Mouse (Mus musculus) limb, embryonic 13.5 days (tissue): ENCODE data around the gene Plcb1. TPM values are rescaled to one million over a fixed set of nuclear protein-coding genes. Genes with fewer than 3 reads are reported as not detected.

Experiments
- ATAC-seq: fragments of 200-750 bp; cut with Nextera tagmentation; 2 replicates; pipeline ENCODE4 v1.8.0; 2017; ENCODE audit warnings: low read depth, moderate number of reproducible peaks, moderate TSS enrichment; ENCODE audit not compliant: low FRiP score
- H3K27ac ChIP-seq: fragments of 300-500 bp; sonication (generic); 2 replicates; pipeline ENCODE4 v1.5.1; 2015; ENCODE audit warnings: inconsistent platforms, mild to moderate bottlenecking, moderate library complexity
- H3K27me3 ChIP-seq: fragments of 300-500 bp; sonication (generic); 2 replicates; pipeline ENCODE4 v1.6.1; 2015; ENCODE audit warnings: mild to moderate bottlenecking, inconsistent platforms
- H3K36me3 ChIP-seq: fragments of 300-500 bp; sonication (generic); 2 replicates; pipeline ENCODE4 v1.6.1; 2015; ENCODE audit warnings: inconsistent platforms, mild to moderate bottlenecking, moderate library complexity
- H3K4me1 ChIP-seq: fragments of 300-500 bp; sonication (generic); 2 replicates; pipeline ENCODE4 v1.6.1; 2015; ENCODE audit warnings: inconsistent platforms
- H3K4me2 ChIP-seq: fragments of 300-500 bp; sonication (generic); replicated peaks from 2 replicates; pipeline ENCODE4 v1.6.1; 2015; ENCODE audit warnings: inconsistent platforms, mild to moderate bottlenecking, moderate library complexity
- H3K4me3 ChIP-seq: fragments of 300-500 bp; sonication (generic); 2 replicates; pipeline ENCODE4 v1.5.1; 2015; ENCODE audit warnings: moderate library complexity, mild to moderate bottlenecking, inconsistent platforms
- H3K9ac ChIP-seq: fragments of 300-500 bp; sonication (generic); 2 replicates; pipeline ENCODE4 v1.6.1; 2015; ENCODE audit warnings: mild to moderate bottlenecking, inconsistent platforms
- H3K9me3 ChIP-seq: fragments of 300-500 bp; sonication (generic); 2 replicates; pipeline ENCODE4 v1.6.1; 2016; ENCODE audit warnings: inconsistent platforms
- WGBS: fragments of 180-500 bp; shearing (Covaris S2); methylation state at CpG from one replicate; pipeline ENCODE4 v1.1.7; 2015; 5-methylcytosine and 5-hydroxymethylcytosine counted together
- polyA plus RNA-seq: library from polyadenylated mRNA; unstranded; fragments of >200 nt; fragmentation: Nextera tagmentation; extraction: Ambion mirVana; gene quantifications from 2 replicates; pipeline ENCODE4 v1.2.1, GENCODE M21; 2015

Gene Plcb1
- polyA plus RNA-seq, 1 experiment from 2014 or later: 15.5 TPM

DNA sequence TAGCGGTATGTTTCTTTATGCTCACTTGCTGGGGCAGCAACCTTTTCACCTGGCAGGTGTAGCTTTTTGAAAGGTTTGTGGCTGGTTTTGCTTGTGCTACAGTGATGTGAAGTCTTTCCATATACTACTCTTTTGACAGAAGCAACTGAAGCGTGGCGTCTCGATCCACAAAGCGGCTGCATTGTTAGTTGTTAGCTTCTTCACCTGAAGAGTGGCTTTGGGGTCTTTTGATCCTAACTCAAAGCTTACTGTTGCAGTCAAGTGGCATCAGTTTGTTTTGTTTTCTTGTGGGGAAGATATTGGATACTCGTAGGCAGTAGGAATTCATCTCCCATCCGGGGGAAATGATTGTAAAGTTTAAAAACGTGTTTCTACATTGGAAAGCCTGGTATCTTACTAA lies 160.5 kb downstream of the Plcb1 start:
- H3K27ac ChIP-seq: no peak overlapping the region
- WGBS: 84% methylated on average over 8 of the region's 8 CpGs
- no peaks in the 10 kb centered on the region for H3K9me3 ChIP-seq
- H3K4me2 ChIP-seq: no peak overlapping the region
- no peaks in the 10 kb centered on the region for H3K36me3 ChIP-seq
- no peak overlapping the region for H3K4me3 ChIP-seq
- no peak for ATAC-seq
- H3K4me1 ChIP-seq: no peaks in the 10 kb centered on the region
- no peaks in the 10 kb centered on the region for H3K27me3 ChIP-seq
- no peak overlapping the region for H3K9ac ChIP-seq

- H3K4me2 ChIP-seq: no peak overlapping the region
- no peak overlapping the region for H3K4me3 ChIP-seq
- ATAC-seq: no peak
- no peaks in the 10 kb centered on the region for H3K36me3 ChIP-seq
- H3K9ac ChIP-seq: no peak overlapping the region
- H3K9me3 ChIP-seq: no peaks in the 10 kb centered on the region
- H3K4me1 ChIP-seq: no peaks in the 10 kb centered on the region
- 61% methylated on average over 1 of the region's 1 CpGs for WGBS
- no peak overlapping the region for H3K27ac ChIP-seq
- no peaks in the 10 kb centered on the region for H3K27me3 ChIP-seq
These were observed 161.0 kb downstream of the Plcb1 start for GRCm38 (mm10) chr2:134946911-134947310.

DNA sequence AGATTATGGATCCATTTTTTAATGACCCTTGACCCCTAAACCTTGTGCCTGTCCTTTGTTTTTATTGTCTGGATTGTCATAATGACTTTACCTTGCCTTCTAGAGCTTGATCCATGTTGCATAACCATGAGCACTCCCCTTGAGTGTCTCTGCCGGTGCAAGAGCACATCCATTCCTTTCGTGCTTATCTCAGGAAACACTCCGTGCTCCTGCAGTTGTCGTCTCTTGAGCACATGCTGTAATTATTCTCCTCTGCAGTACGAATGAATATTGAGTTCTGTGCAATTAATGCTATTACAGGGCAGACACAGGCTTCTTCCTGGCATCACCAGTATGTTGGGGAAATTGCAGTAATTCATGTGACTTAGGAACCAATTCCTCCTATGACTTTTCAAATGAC lies 166.2 kb downstream of the Plcb1 start:
- Histone ChIP-seq H3K27me3 (no peaks in the 10 kb centered on the region), H3K9ac (no peak overlapping the region), H3K27ac (no peak overlapping the region), H3K36me3 (no peaks in the 10 kb centered on the region), H3K4me2 (no peak overlapping the region), H3K9me3 (no peaks in the 10 kb centered on the region), H3K4me3 (no peak overlapping the region), H3K4me1 (no peaks in the 10 kb centered on the region)
- 85% methylated on average over 5 of the region's 5 CpGs for WGBS
- no peak for ATAC-seq

GRCm38 (mm10) chr2:134956436-134956835 lies 170.6 kb downstream of the Plcb1 start:
- ATAC-seq: no peak
- H3K27ac ChIP-seq: no peak overlapping the region
- no peaks in the 10 kb centered on the region for H3K9me3 ChIP-seq
- no peak overlapping the region for H3K4me2 ChIP-seq
- H3K9ac ChIP-seq: no peak overlapping the region
- 87% methylated on average over 4 of the region's 4 CpGs for WGBS
- peaks cover 2% of the 10 kb centered on the region for H3K4me1 ChIP-seq
- H3K36me3 ChIP-seq: no peaks in the 10 kb centered on the region
- no peaks in the 10 kb centered on the region for H3K27me3 ChIP-seq
- H3K4me3 ChIP-seq: no peak overlapping the region

GRCm38 (mm10) chr2:134966131-134966530 lies 180.3 kb downstream of the Plcb1 start:
- Histone ChIP-seq H3K9me3 (no peaks in the 10 kb centered on the region), H3K36me3 (no peaks in the 10 kb centered on the region), H3K4me3 (no peak overlapping the region), H3K4me1 (peaks cover 15% of the 10 kb centered on the region), H3K27me3 (no peaks in the 10 kb centered on the region), H3K4me2 (no peak overlapping the region), H3K9ac (no peak overlapping the region), H3K27ac (no peak overlapping the region)
- no peak for ATAC-seq
- 61% methylated on average over 4 of the region's 4 CpGs for WGBS

- Histone ChIP-seq H3K9me3 (no peaks in the 10 kb centered on the region), H3K4me3 (no peak overlapping the region), H3K36me3 (no peaks in the 10 kb centered on the region), H3K4me1 (no peaks in the 10 kb centered on the region), H3K27ac (no peak overlapping the region), H3K4me2 (no peak overlapping the region), H3K27me3 (no peaks in the 10 kb centered on the region), H3K9ac (no peak overlapping the region)
- WGBS: 78% methylated on average over 3 of the region's 3 CpGs
- ATAC-seq: no peak
These were observed 182.5 kb downstream of the Plcb1 start for GRCm38 (mm10) chr2:134968380-134968779.

DNA sequence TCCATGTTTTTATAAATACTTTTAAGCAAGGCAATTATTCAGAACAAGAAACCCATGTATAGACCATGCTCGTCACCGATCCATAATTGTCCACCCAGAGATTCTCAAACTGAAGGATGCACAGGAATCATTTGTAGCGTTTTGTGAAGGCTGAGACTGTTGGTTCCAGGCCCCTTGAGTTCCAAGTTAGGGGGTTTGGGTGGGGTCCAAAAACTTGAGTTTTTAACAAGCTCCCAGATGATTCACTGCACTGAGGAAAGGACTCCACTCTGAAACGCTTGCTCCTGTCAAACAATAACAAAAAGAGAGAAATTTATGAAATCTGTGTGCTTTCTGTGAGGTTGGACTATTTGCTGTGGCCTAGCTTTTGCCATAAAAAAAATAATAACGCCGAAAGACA lies 186.5 kb downstream of the Plcb1 start:
- 0 out of 2 replicates have a peak, but pooled peaks cover 7% of the 10 kb centered on the region for H3K4me1 ChIP-seq
- H3K9me3 ChIP-seq: no peaks in the 10 kb centered on the region
- H3K4me2 ChIP-seq: no peak overlapping the region
- 71% methylated on average over 6 of the region's 6 CpGs for WGBS
- ATAC-seq: no peak
- H3K4me3 ChIP-seq: no peak overlapping the region
- H3K27me3 ChIP-seq: no peaks in the 10 kb centered on the region
- no peaks in the 10 kb centered on the region for H3K36me3 ChIP-seq
- H3K27ac ChIP-seq: no peak overlapping the region
- H3K9ac ChIP-seq: no peak overlapping the region

DNA sequence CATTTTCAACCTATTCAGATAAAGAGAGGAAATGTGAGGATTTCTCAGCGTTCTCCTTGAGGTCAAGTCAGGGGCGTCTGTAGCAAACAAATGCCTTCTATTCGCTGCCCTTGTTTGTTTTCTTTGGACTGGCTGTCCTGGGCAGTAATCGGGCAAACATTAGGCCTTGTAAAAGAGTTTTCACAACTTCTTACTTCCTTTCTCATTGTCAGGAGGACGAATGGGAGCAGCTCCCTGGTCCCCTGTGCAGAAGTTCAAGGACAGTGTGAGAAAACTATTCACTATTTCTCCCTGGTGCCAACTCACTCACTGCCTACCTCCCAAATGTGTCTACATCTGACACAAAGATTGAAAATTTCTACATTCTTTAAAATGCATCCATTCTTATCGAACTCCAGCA lies 188.8 kb downstream of the Plcb1 start:
- no peak overlapping the region for H3K27ac ChIP-seq
- no peak overlapping the region for H3K4me3 ChIP-seq
- no peaks in the 10 kb centered on the region for H3K27me3 ChIP-seq
- H3K9ac ChIP-seq: no peak overlapping the region
- 0 out of 2 replicates have a peak, but pooled peaks cover 7% of the 10 kb centered on the region for H3K4me1 ChIP-seq
- ATAC-seq: no peak
- H3K4me2 ChIP-seq: no peak overlapping the region
- H3K36me3 ChIP-seq: no peaks in the 10 kb centered on the region
- WGBS: 52% methylated on average over 6 of the region's 6 CpGs
- H3K9me3 ChIP-seq: no peaks in the 10 kb centered on the region

DNA sequence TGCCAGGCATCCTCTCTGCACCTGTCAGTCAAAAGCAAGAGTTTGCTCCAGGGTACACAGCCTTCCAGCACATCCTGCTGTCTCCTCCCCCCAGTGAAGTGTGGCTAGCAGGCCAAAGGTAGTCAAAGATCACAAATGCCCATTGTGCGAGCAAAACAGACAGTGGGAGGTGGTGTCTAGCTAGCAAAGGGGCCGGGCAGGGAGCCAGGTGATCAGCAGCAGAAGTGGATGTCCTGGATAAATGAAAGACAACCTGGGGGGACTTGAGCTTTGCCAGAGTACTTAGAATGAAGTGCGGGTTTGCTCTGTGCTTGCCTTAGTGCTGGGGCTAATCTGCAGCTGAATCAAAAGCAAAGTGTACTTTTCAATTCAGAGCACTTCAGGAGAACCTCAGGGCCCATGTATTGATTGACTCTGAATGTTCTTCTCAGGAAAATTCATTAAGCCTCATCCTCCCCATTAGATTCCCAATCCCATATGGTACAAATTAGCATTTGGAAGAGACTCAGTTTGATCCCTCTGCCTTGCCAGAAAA lies 191.0 kb downstream of the Plcb1 start:
- H3K27ac ChIP-seq: no peak overlapping the region
- no peak overlapping the region for H3K4me2 ChIP-seq
- no peak overlapping the region for H3K4me3 ChIP-seq
- no peak for ATAC-seq
- H3K27me3 ChIP-seq: no peaks in the 10 kb centered on the region
- no peaks in the 10 kb centered on the region for H3K36me3 ChIP-seq
- H3K4me1 ChIP-seq: 0 out of 2 replicates have a peak, but pooled peaks cover 7% of the 10 kb centered on the region
- no peaks in the 10 kb centered on the region for H3K9me3 ChIP-seq
- WGBS: 34% methylated on average over 3 of the region's 3 CpGs
- H3K9ac ChIP-seq: no peak overlapping the region

GRCm38 (mm10) chr2:134977641-134978040 lies 191.8 kb downstream of the Plcb1 start:
- 0 out of 2 replicates have a peak, but pooled peaks cover 7% of the 10 kb centered on the region for H3K4me1 ChIP-seq
- no peak for ATAC-seq
- H3K36me3 ChIP-seq: no peaks in the 10 kb centered on the region
- H3K9me3 ChIP-seq: no peaks in the 10 kb centered on the region
- 82% methylated on average over 1 of the region's 1 CpGs for WGBS
- H3K4me3 ChIP-seq: no peak overlapping the region
- H3K27ac ChIP-seq: no peak overlapping the region
- H3K27me3 ChIP-seq: no peaks in the 10 kb centered on the region
- no peak overlapping the region for H3K9ac ChIP-seq
- H3K4me2 ChIP-seq: no peak overlapping the region

- no peak for ATAC-seq
- Histone ChIP-seq H3K36me3 (no peaks in the 10 kb centered on the region), H3K4me3 (no peak overlapping the region), H3K27me3 (no peaks in the 10 kb centered on the region), H3K4me2 (no peak overlapping the region), H3K9me3 (no peaks in the 10 kb centered on the region), H3K27ac (no peak overlapping the region), H3K4me1 (0 out of 2 replicates have a peak, but pooled peaks cover 7% of the 10 kb centered on the region), H3K9ac (no peak overlapping the region)
These were observed 195.5 kb downstream of the Plcb1 start for GRCm38 (mm10) chr2:134981394-134981793.

- Histone ChIP-seq H3K4me3 (no peak overlapping the region), H3K36me3 (no peaks in the 10 kb centered on the region), H3K9ac (no peak overlapping the region), H3K27me3 (no peaks in the 10 kb centered on the region), H3K9me3 (no peaks in the 10 kb centered on the region), H3K27ac (no peak overlapping the region), H3K4me1 (no peaks in the 10 kb centered on the region), H3K4me2 (no peak overlapping the region)
- WGBS: 88% methylated on average over 3 of the region's 3 CpGs
- ATAC-seq: no peak
These were observed 199.0 kb downstream of the Plcb1 start for GRCm38 (mm10) chr2:134984884-134985283.

DNA sequence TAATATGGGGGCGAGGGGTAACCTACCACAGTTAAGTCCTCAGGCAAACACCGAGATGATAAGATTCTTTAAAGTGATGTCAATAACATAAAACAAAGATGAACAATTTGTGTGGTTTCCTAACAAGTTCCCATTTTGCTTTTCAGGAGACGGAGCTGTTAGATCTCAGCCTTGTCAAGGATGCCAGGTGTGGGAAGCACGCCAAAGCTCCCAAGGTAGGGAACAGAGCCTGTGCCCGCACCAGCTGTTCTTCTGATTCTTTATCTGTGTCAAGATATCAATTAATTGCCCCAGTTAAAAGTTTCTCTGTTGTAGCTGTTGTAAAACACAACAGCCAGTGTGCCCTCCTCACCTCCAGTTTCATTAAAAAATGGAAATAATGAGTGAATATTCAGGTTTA lies 202.1 kb downstream of the Plcb1 start:
- Histone ChIP-seq H3K9ac (no peak overlapping the region), H3K4me1 (no peaks in the 10 kb centered on the region), H3K27ac (no peak overlapping the region), H3K9me3 (no peaks in the 10 kb centered on the region), H3K27me3 (no peaks in the 10 kb centered on the region), H3K36me3 (no peaks in the 10 kb centered on the region), H3K4me3 (no peak overlapping the region), H3K4me2 (no peak overlapping the region)
- 84% methylated on average over 5 of the region's 5 CpGs for WGBS
- ATAC-seq: no peak
